Mouse (Mus musculus): ENCODE results near the gene Hs6st1.

DNA sequence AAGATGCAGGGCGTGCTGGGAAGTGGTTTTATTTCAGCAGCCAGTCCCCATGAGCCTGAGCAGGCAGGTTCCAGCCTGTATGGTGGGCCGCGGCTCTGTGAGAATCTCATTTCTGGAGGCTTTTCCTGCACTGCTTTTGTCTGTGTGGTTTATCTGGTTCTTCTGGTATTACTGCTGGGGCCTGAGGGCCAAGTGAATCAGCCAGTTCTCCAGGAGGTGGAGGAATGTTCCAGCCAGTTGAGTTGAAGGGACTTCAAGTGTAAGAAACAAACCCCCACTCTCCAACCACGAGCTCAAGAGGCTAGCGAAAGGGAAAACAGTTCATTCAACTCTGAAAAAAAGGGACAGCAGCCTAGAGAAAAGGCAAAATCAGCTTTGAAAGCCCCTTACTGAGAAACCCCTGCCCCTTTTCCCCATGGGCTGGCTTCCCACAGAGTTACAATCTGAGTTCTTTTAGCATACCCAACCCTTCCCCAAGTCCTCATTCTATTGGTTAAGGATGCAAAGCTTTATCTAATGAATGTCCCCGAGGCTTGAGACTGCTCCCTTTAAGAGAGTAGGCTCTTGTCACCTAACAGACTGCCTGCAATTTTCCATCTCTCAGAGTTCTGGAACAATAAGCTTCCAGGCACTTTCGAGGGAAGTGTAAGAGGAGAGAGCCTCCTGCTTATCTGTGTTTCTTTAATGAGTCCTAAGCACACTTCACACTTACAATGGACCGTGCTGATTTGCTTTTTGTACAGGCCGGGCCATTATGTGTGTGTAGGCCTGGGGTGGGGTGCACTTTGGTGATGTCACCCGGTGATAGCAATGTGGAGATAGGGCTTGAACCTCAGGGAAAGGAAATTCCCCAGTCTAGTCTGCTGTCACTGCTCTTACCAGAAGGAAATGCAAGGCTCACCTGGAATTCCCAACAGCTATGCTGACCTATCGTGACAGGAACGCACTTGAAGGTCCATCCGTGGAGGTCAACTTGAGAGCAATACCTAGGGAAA, 7.9 kb upstream of the Hs6st1 start:
- TF ChIP-seq CTCF (IDR thresholded peaks at IDR 0.05; ENCODE audit: low read depth) (no peak), EP300 (IDR thresholded peaks at IDR 0.05; ENCODE audit: low read depth) (no peak)

All from liver, postnatal 0 days (tissue).